ENCODE assay signal across 8 mouse cellular contexts in genomic region chr15:93518143-93518902, GRCm38 (mm10).
DNase-seq lines count a peak whose midpoint lies in the region; ATAC-seq lines count a peak whose summit lies in the region.

No protein-coding gene starts in this region.

- no peaks in the 10 kb centered on the region for H3K36me3 ChIP-seq in embryonic facial prominence, embryonic 13.5 days
- H3K36me3 ChIP-seq in limb, embryonic 11.5 days (ENCODE audit: control insufficient read depth, insufficient read depth, low read length), result no peaks in the 10 kb centered on the region
- no peaks in the 10 kb centered on the region for H3K36me3 ChIP-seq in midbrain, embryonic 13.5 days

- peak overlapping the region; percentile 83 for H3K9ac ChIP-seq in embryonic facial prominence, embryonic 13.5 days
- H3K9ac ChIP-seq in limb, embryonic 11.5 days (ENCODE audit: low read length), result peak overlapping the region; percentile 72
- H3K9ac ChIP-seq in midbrain, embryonic 13.5 days (replicated peaks), result peak overlapping the region; percentile 74

- no peaks in the 10 kb centered on the region for H3K9me3 ChIP-seq in embryonic facial prominence, embryonic 13.5 days
- no peaks in the 10 kb centered on the region for H3K9me3 ChIP-seq in limb, embryonic 11.5 days (ENCODE audit: control insufficient read depth, low read length)
- H3K9me3 ChIP-seq in midbrain, embryonic 13.5 days, result no peaks in the 10 kb centered on the region

- peak overlapping the region; percentile 87 for H3K27ac ChIP-seq in embryonic facial prominence, embryonic 13.5 days
- peak overlapping the region; percentile 81 for H3K27ac ChIP-seq in limb, embryonic 11.5 days (replicated peaks; ENCODE audit: low read depth, low read length)
- H3K27ac ChIP-seq in midbrain, embryonic 13.5 days, result no peak overlapping the region

- H3K27me3 ChIP-seq in embryonic facial prominence, embryonic 13.5 days, result no peaks in the 10 kb centered on the region
- 0 out of 2 replicates have a peak, but pooled peaks cover 2% of the 10 kb centered on the region for H3K27me3 ChIP-seq in limb, embryonic 11.5 days (ENCODE audit: control insufficient read depth, insufficient read depth, low read length)
- peaks cover 71% of the 10 kb centered on the region for H3K27me3 ChIP-seq in midbrain, embryonic 13.5 days

- ATAC-seq in embryonic facial prominence, embryonic 13.5 days (ENCODE audit: insufficient number of reproducible peaks, insufficient read depth, low FRiP score, low TSS enrichment, low read depth), result no peak
- no peak for ATAC-seq in limb, embryonic 11.5 days (ENCODE audit: insufficient number of reproducible peaks, low FRiP score, low TSS enrichment, low read depth)
- ATAC-seq in midbrain, embryonic 13.5 days, result no peak

- H3K4me3 ChIP-seq in embryonic facial prominence, embryonic 13.5 days, result peak overlapping the region; percentile 77
- H3K4me3 ChIP-seq in limb, embryonic 11.5 days (ENCODE audit: low read depth, low read length), result peak overlapping the region; percentile 75
- peak overlapping the region; percentile 74 for H3K4me3 ChIP-seq in midbrain, embryonic 13.5 days (replicated peaks)

- peaks cover 80% of the 10 kb centered on the region for H3K4me1 ChIP-seq in embryonic facial prominence, embryonic 13.5 days
- peaks cover 49% of the 10 kb centered on the region for H3K4me1 ChIP-seq in limb, embryonic 11.5 days (ENCODE audit: control insufficient read depth, insufficient read depth, low read length)
- peaks cover 24% of the 10 kb centered on the region for H3K4me1 ChIP-seq in midbrain, embryonic 13.5 days (replicated peaks)

- WGBS in embryonic facial prominence, embryonic 13.5 days, result 4% methylated on average over 23 of the region's 23 CpGs
- WGBS in limb, embryonic 11.5 days, result 9% methylated on average over 23 of the region's 23 CpGs
- 4% methylated on average over 23 of the region's 23 CpGs for WGBS in midbrain, embryonic 13.5 days

- peak; percentile 33 for DNase-seq in gastrocnemius, adult 18-20 months (ENCODE audit: low spot score)
- DNase-seq in gastrocnemius, adult 8-10 months (ENCODE audit: low spot score in 2 of 2), result no peak
- DNase-seq in heart, postnatal 4 days, result peak; percentile 58
- DNase-seq in limb, embryonic 11.5 days (ENCODE audit: low spot score), result no peak
- DNase-seq in frontal cortex, postnatal 25 days (ENCODE audit: low spot score in 2 of 2), result no peak
- DNase-seq in right cerebral cortex, postnatal 14 days, result no peak

- peak overlapping the region; percentile 95 for H3K4me2 ChIP-seq in embryonic facial prominence, embryonic 13.5 days
- peak overlapping the region; percentile 95 for H3K4me2 ChIP-seq in limb, embryonic 11.5 days (ENCODE audit: low read depth, severe bottlenecking)
- peak overlapping the region; percentile 97 for H3K4me2 ChIP-seq in midbrain, embryonic 13.5 days (replicated peaks)

Comparison
In these comparisons a context has a peak if more than half of its experiments do, and no peak if none do; other contexts are left out.
1. DNase-seq: peak in gastrocnemius, adult 18-20 months (single experiment) and heart, postnatal 4 days (single experiment); none in gastrocnemius, adult 8-10 months (0 of 2), limb, embryonic 11.5 days (single experiment), frontal cortex, postnatal 25 days (0 of 2) and right cerebral cortex, postnatal 14 days (single experiment).
2. Peak in every context shown above with its lines, with median percentiles within 50 percentile points of each other: H3K4me2 ChIP-seq, H3K4me3 ChIP-seq and H3K9ac ChIP-seq.